Mouse (Mus musculus): ENCODE results near the gene Olfr204.
"Not testable (repeated sequence)": the region's sequence is repeated elsewhere in the genome, so short reads cannot be mapped to it uniquely, and the experiment has no call there.

Gene Olfr204

GRCm38 (mm10) chr16:59318148-59318547 lies at the start of gene Olfr204:
TSS of gene Olfr204 (minus strand) at chr16:59318248.
- no peak for DNase-seq

- no peak for DNase-seq
Measured at GRCm38 (mm10) chr16:59363893-59364292, 45.8 kb upstream of the Olfr204 start, which contains the start of gene Olfr209. TSS of gene Olfr209 (minus strand) at chr16:59363993.

GRCm38 (mm10) chr16:59349146-59349545 lies 31.1 kb upstream of the Olfr204 start, which contains the start of gene Olfr206:
TSS of gene Olfr206 (minus strand) at chr16:59349246.
- no peak for DNase-seq

GRCm38 (mm10) chr16:59331038-59331437 lies 13.0 kb upstream of the Olfr204 start, which contains the start of gene Olfr205:
TSS of gene Olfr205 (minus strand) at chr16:59331138.
- no peak for DNase-seq

- DNase-seq: not testable (repeated sequence)
Measured at GRCm38 (mm10) chr16:59323262-59323661, 5.2 kb upstream of the Olfr204 start.

GRCm38 (mm10) chr16:59298581-59298980 lies 19.5 kb downstream of the Olfr204 start, which contains the start of gene Olfr203:
TSS of gene Olfr203 (plus strand) at chr16:59298881.
- DNase-seq: no peak

- DNase-seq: not testable (repeated sequence)
Measured at GRCm38 (mm10) chr16:59287576-59287975, 30.5 kb downstream of the Olfr204 start.

GRCm38 (mm10) chr16:59286693-59287092 lies 31.4 kb downstream of the Olfr204 start, which contains the start of gene Olfr202:
TSS of gene Olfr202 (minus strand) at chr16:59286793.
- no peak for DNase-seq

- DNase-seq: no peak
Measured at GRCm38 (mm10) chr16:59283476-59283875, 34.6 kb downstream of the Olfr204 start.

GRCm38 (mm10) chr16:59280542-59280941 lies 37.5 kb downstream of the Olfr204 start:
- no peak for DNase-seq

GRCm38 (mm10) chr16:59272532-59272931 lies 45.5 kb downstream of the Olfr204 start, which contains the start of gene Olfr201:
TSS of gene Olfr201 (minus strand) at chr16:59272632.
- not testable (repeated sequence) for DNase-seq

- DNase-seq: not testable (repeated sequence)
Measured at GRCm38 (mm10) chr16:59269097-59269496, 49.0 kb downstream of the Olfr204 start.

Data from lung, postnatal 10 days (tissue).